Mouse (Mus musculus): ENCODE data around the gene St3gal4. TPM values are rescaled to one million over a fixed set of nuclear protein-coding genes. Genes with fewer than 3 reads are reported as not detected.

The St3gal4 gene
- polyA plus RNA-seq, 1 experiment from 2014 or later = 22.3 TPM

- ATAC-seq (replicated peaks; ENCODE audit: insufficient number of reproducible peaks, insufficient read depth, low FRiP score, low read depth) = no peak
- no peak overlapping the region for H3K4me2 ChIP-seq
- peaks cover 12% of the 10 kb centered on the region for H3K36me3 ChIP-seq
- no peaks in the 10 kb centered on the region for H3K9me3 ChIP-seq (replicated peaks)
- H3K27ac ChIP-seq = peak overlapping the region; percentile 69
- no peak overlapping the region for H3K4me3 ChIP-seq
- no peaks in the 10 kb centered on the region for H3K27me3 ChIP-seq
- H3K9ac ChIP-seq = no peak overlapping the region
- H3K4me1 ChIP-seq (replicated peaks) = peaks cover 64% of the 10 kb centered on the region
- WGBS = 48% methylated on average over 7 of the region's 7 CpGs
Measured at GRCm38 (mm10) chr9:35043619-35044018, 75.4 kb downstream of the St3gal4 start.

GRCm38 (mm10) chr9:35041493-35041892, 77.6 kb downstream of the St3gal4 start:
- Histone ChIP-seq H3K36me3 (no peaks in the 10 kb centered on the region), H3K4me2 (no peak overlapping the region), H3K4me3 (no peak overlapping the region), H3K9me3 (replicated peaks) (0 out of 2 replicates have a peak, but pooled peaks cover 5% of the 10 kb centered on the region), H3K4me1 (replicated peaks) (peaks cover 69% of the 10 kb centered on the region), H3K27me3 (no peaks in the 10 kb centered on the region), H3K27ac (no peak overlapping the region), H3K9ac (no peak overlapping the region)
- no peak for ATAC-seq (replicated peaks; ENCODE audit: insufficient number of reproducible peaks, insufficient read depth, low FRiP score, low read depth)
- WGBS = 51% methylated on average over 5 of the region's 5 CpGs

GRCm38 (mm10) chr9:35039846-35040245, 79.2 kb downstream of the St3gal4 start:
- Histone ChIP-seq H3K9ac (no peak overlapping the region), H3K4me1 (replicated peaks) (peaks cover 59% of the 10 kb centered on the region), H3K27ac (peak overlapping the region; percentile 90), H3K4me2 (no peak overlapping the region), H3K27me3 (no peaks in the 10 kb centered on the region), H3K9me3 (replicated peaks) (0 out of 2 replicates have a peak, but pooled peaks cover 5% of the 10 kb centered on the region), H3K36me3 (no peaks in the 10 kb centered on the region), H3K4me3 (no peak overlapping the region)
- 24% methylated on average over 5 of the region's 5 CpGs for WGBS
- ATAC-seq (replicated peaks; ENCODE audit: insufficient number of reproducible peaks, insufficient read depth, low FRiP score, low read depth) = no peak

GRCm38 (mm10) chr9:35038922-35039586, 80.0 kb downstream of the St3gal4 start:
- Histone ChIP-seq H3K4me3 (no peak overlapping the region), H3K27me3 (no peaks in the 10 kb centered on the region), H3K9ac (no peak overlapping the region), H3K9me3 (replicated peaks) (0 out of 2 replicates have a peak, but pooled peaks cover 5% of the 10 kb centered on the region), H3K4me1 (replicated peaks) (peaks cover 52% of the 10 kb centered on the region), H3K27ac (peak overlapping the region; percentile 90), H3K4me2 (peak overlapping the region; percentile 28; the same call in 1 of the 2 replicates), H3K36me3 (no peaks in the 10 kb centered on the region)
- 18% methylated on average over 7 of the region's 7 CpGs for WGBS
- ATAC-seq (replicated peaks; ENCODE audit: insufficient number of reproducible peaks, insufficient read depth, low FRiP score, low read depth) = peak; percentile 81

- Histone ChIP-seq H3K4me3 (no peak overlapping the region), H3K27me3 (no peaks in the 10 kb centered on the region), H3K4me2 (peak overlapping the region; percentile 37), H3K9me3 (replicated peaks) (0 out of 2 replicates have a peak, but pooled peaks cover 5% of the 10 kb centered on the region), H3K9ac (no peak overlapping the region), H3K36me3 (no peaks in the 10 kb centered on the region), H3K27ac (no peak overlapping the region), H3K4me1 (replicated peaks) (peaks cover 32% of the 10 kb centered on the region)
- ATAC-seq (replicated peaks; ENCODE audit: insufficient number of reproducible peaks, insufficient read depth, low FRiP score, low read depth) = no peak
- WGBS = 34% methylated on average over 14 of the region's 14 CpGs
Measured at GRCm38 (mm10) chr9:35035074-35035473, 84.0 kb downstream of the St3gal4 start.

GRCm38 (mm10) chr9:35032457-35032856, 86.6 kb downstream of the St3gal4 start:
- ATAC-seq (replicated peaks; ENCODE audit: insufficient number of reproducible peaks, insufficient read depth, low FRiP score, low read depth) = no peak
- Histone ChIP-seq H3K27ac (no peak overlapping the region), H3K36me3 (no peaks in the 10 kb centered on the region), H3K9me3 (replicated peaks) (0 out of 2 replicates have a peak, but pooled peaks cover 5% of the 10 kb centered on the region), H3K4me3 (no peak overlapping the region), H3K9ac (no peak overlapping the region), H3K27me3 (no peaks in the 10 kb centered on the region), H3K4me2 (no peak overlapping the region), H3K4me1 (replicated peaks) (peaks cover 16% of the 10 kb centered on the region)
- WGBS = 75% methylated on average over 6 of the region's 6 CpGs

GRCm38 (mm10) chr9:35030823-35031222, 88.2 kb downstream of the St3gal4 start:
- Histone ChIP-seq H3K4me2 (no peak overlapping the region), H3K27me3 (peaks cover 2% of the 10 kb centered on the region), H3K4me1 (replicated peaks) (peaks cover 19% of the 10 kb centered on the region), H3K9ac (no peak overlapping the region), H3K4me3 (no peak overlapping the region), H3K36me3 (no peaks in the 10 kb centered on the region), H3K27ac (no peak overlapping the region), H3K9me3 (replicated peaks) (no peaks in the 10 kb centered on the region)
- ATAC-seq (replicated peaks; ENCODE audit: insufficient number of reproducible peaks, insufficient read depth, low FRiP score, low read depth) = no peak
- WGBS = 57% methylated on average over 5 of the region's 5 CpGs

GRCm38 (mm10) chr9:35027382-35027997, 91.6 kb downstream of the St3gal4 start:
- Histone ChIP-seq H3K4me3 (no peak overlapping the region), H3K9me3 (replicated peaks) (no peaks in the 10 kb centered on the region), H3K4me2 (no peak overlapping the region), H3K27ac (no peak overlapping the region), H3K27me3 (peaks cover 27% of the 10 kb centered on the region), H3K4me1 (replicated peaks) (peaks cover 22% of the 10 kb centered on the region), H3K9ac (no peak overlapping the region), H3K36me3 (no peaks in the 10 kb centered on the region)
- WGBS = 79% methylated on average over 6 of the region's 6 CpGs
- no peak for ATAC-seq (replicated peaks; ENCODE audit: insufficient number of reproducible peaks, insufficient read depth, low FRiP score, low read depth)

- no peak for ATAC-seq (replicated peaks; ENCODE audit: insufficient number of reproducible peaks, insufficient read depth, low FRiP score, low read depth)
- peaks cover 18% of the 10 kb centered on the region for H3K4me1 ChIP-seq (replicated peaks)
- H3K9me3 ChIP-seq (replicated peaks) = no peaks in the 10 kb centered on the region
- no peak overlapping the region for H3K4me2 ChIP-seq
- H3K27me3 ChIP-seq = peaks cover 27% of the 10 kb centered on the region
- H3K36me3 ChIP-seq = no peaks in the 10 kb centered on the region
- 52% methylated on average over 6 of the region's 6 CpGs for WGBS
- no peak overlapping the region for H3K4me3 ChIP-seq
- H3K9ac ChIP-seq = no peak overlapping the region
- H3K27ac ChIP-seq = no peak overlapping the region
Measured at GRCm38 (mm10) chr9:35026897-35027311, 92.2 kb downstream of the St3gal4 start.

- WGBS = 78% methylated on average over 6 of the region's 6 CpGs
- no peak overlapping the region for H3K27ac ChIP-seq
- no peaks in the 10 kb centered on the region for H3K36me3 ChIP-seq
Measured at GRCm38 (mm10) chr9:35026311-35026710, 92.8 kb downstream of the St3gal4 start.

GRCm38 (mm10) chr9:35024591-35025496, 94.2 kb downstream of the St3gal4 start:
- Histone ChIP-seq H3K27ac (no peak overlapping the region), H3K9me3 (replicated peaks) (no peaks in the 10 kb centered on the region), H3K27me3 (peaks cover 28% of the 10 kb centered on the region), H3K4me1 (replicated peaks) (peaks cover 18% of the 10 kb centered on the region), H3K4me3 (peak overlapping the region; percentile 36), H3K4me2 (peak overlapping the region; percentile 65), H3K36me3 (no peaks in the 10 kb centered on the region), H3K9ac (peak overlapping the region; percentile 31)
- no peak for ATAC-seq (replicated peaks; ENCODE audit: insufficient number of reproducible peaks, insufficient read depth, low FRiP score, low read depth)
- WGBS = 6% methylated on average over 25 of the region's 25 CpGs

More at GRCm38 (mm10) chr9:35026311-35026710, 92.8 kb downstream of the St3gal4 start:
- ATAC-seq (replicated peaks; ENCODE audit: insufficient number of reproducible peaks, insufficient read depth, low FRiP score, low read depth) = no peak
- Histone ChIP-seq H3K4me1 (replicated peaks) (peaks cover 18% of the 10 kb centered on the region), H3K9me3 (replicated peaks) (no peaks in the 10 kb centered on the region), H3K4me3 (no peak overlapping the region), H3K27me3 (peaks cover 27% of the 10 kb centered on the region), H3K9ac (no peak overlapping the region), H3K4me2 (no peak overlapping the region)
